Mouse (Mus musculus) CH12.LX (cell line): ENCODE measurements at regions not wholly inside any gene's neighbourhood (a gene's known extent, or its start where the extent isn't known, plus 50 kb on each side); places are given as distances from the start of the nearest gene placed in this dataset.

Experiments used
- DNase-seq: peaks from one replicate; pipeline ENCODE4 v3.0.0-alpha.2; 2013; ENCODE audit errors: extremely low read depth
- H3K27ac ChIP-seq: 2 replicates; pipeline ENCODE4 v1.5.1; 2012; ENCODE audit warnings: low read depth, mild to moderate bottlenecking, control low read depth, moderate library complexity; ENCODE audit not compliant: insufficient read depth
- H3K27me3 ChIP-seq: replicated peaks from 2 replicates; pipeline ENCODE3; 2012; ENCODE audit warnings: inconsistent platforms
- H3K36me3 ChIP-seq, 2 experiments: replicated peaks in 1 of 2; 2 replicates each; pipeline versions ENCODE3 to v1.6.1; 2012; ENCODE audit warnings: inconsistent platforms in 1 of 2, low read length in 1 of 2, mild to moderate bottlenecking in 1 of 2, mixed read lengths in 1 of 2, moderate library complexity in 1 of 2; ENCODE audit not compliant: control insufficient read depth in 1 of 2, insufficient read depth in 1 of 2
- H3K4me1 ChIP-seq, 2 experiments: 2 replicates each; pipeline ENCODE4 v1.6.1; 2012; ENCODE audit warnings: inconsistent platforms in 1 of 2, moderate library complexity in 1 of 2; ENCODE audit not compliant: insufficient read depth in 2 of 2, control insufficient read depth in 1 of 2
- H3K4me2 ChIP-seq: 2 replicates; pipeline ENCODE4 v1.6.1; 2012; ENCODE audit warnings: low read depth, mild to moderate bottlenecking, control low read depth; ENCODE audit not compliant: poor library complexity, insufficient read depth, severe bottlenecking
- H3K4me3 ChIP-seq, 3 experiments: fragments of 150-350 bp in 1 of 3; sonication (generic) in 1 of 3; replicated peaks in 1 of 3; 2 replicates each; pipeline versions ENCODE3 to v1.5.1; 2011 to 2012; ENCODE audit warnings: low read depth in 2 of 3, low read length in 2 of 3, mild to moderate bottlenecking in 2 of 3, moderate library complexity in 2 of 3, control low read depth in 1 of 3, improper control_type of control experiment in 1 of 3, inconsistent platforms in 1 of 3, mixed read lengths in 1 of 3; ENCODE audit not compliant: poor library complexity in 1 of 3
- H3K79me2 ChIP-seq: replicated peaks from 2 replicates; pipeline ENCODE4 v1.6.1; 2012; ENCODE audit warnings: mild to moderate bottlenecking, moderate library complexity; ENCODE audit not compliant: control insufficient read depth, poor library complexity, insufficient read depth, severe bottlenecking; ENCODE audit errors: extremely low read depth
- H3K9ac ChIP-seq: 2 replicates; pipeline ENCODE4 v1.6.1; 2012; ENCODE audit warnings: low read depth, mild to moderate bottlenecking, control low read depth, moderate library complexity; ENCODE audit not compliant: insufficient read depth
- H3K9me3 ChIP-seq: replicated peaks from 2 replicates; pipeline ENCODE3; 2012; ENCODE audit warnings: low read length, inconsistent platforms, mixed read lengths
- BHLHE40 ChIP-seq: IDR thresholded peaks from 2 replicates; pipeline ENCODE4 v1.6.1; 2011; ENCODE audit warnings: mild to moderate bottlenecking, low read depth, low read length, improper control_type of control experiment
- CHD1 ChIP-seq: IDR thresholded peaks from 2 replicates; pipeline ENCODE4 v1.6.1; 2012; ENCODE audit warnings: low read depth, low read length, improper control_type of control experiment, inconsistent platforms
- E2F4 ChIP-seq: IDR thresholded peaks from 2 replicates; pipeline ENCODE4 v1.6.1; 2011; ENCODE audit warnings: low read depth, low read length, improper control_type of control experiment; ENCODE audit not compliant: insufficient replicate concordance
- ELF1 ChIP-seq: IDR thresholded peaks from 2 replicates; pipeline ENCODE4 v1.6.1; 2014; ENCODE audit warnings: low read depth, mild to moderate bottlenecking, inconsistent platforms, low read length, improper control_type of control experiment
- EP300 ChIP-seq: IDR thresholded peaks from 2 replicates; pipeline ENCODE4 v1.6.1; 2011; ENCODE audit warnings: low read length, improper control_type of control experiment
- JUN ChIP-seq: IDR thresholded peaks from 2 replicates; pipeline ENCODE4 v1.6.1; 2011; ENCODE audit warnings: low read depth, mild to moderate bottlenecking, low read length, improper control_type of control experiment, moderate library complexity; ENCODE audit not compliant: insufficient read depth
- KAT2A ChIP-seq: IDR thresholded peaks from 2 replicates; pipeline ENCODE4 v1.6.1; 2012; ENCODE audit warnings: low read length, improper control_type of control experiment, inconsistent platforms; ENCODE audit not compliant: insufficient replicate concordance
- MAFK ChIP-seq: IDR thresholded peaks from 2 replicates; pipeline ENCODE4 v1.6.1; 2011; ENCODE audit warnings: low read length, improper control_type of control experiment; ENCODE audit not compliant: insufficient replicate concordance
- MAX ChIP-seq: IDR thresholded peaks from 2 replicates; pipeline ENCODE4 v1.6.1; 2011; ENCODE audit warnings: low read length, improper control_type of control experiment
- POLR2AphosphoS2 ChIP-seq: IDR thresholded peaks from 2 replicates; pipeline ENCODE4 v1.6.1; 2011; ENCODE audit warnings: low read depth, low read length, improper control_type of control experiment
- RCOR1 ChIP-seq: conservative IDR thresholded peaks from 2 replicates; pipeline ENCODE4 v1.6.1; 2012; ENCODE audit warnings: low read depth, mild to moderate bottlenecking, inconsistent platforms, low read length, improper control_type of control experiment
- USF1 ChIP-seq: IDR thresholded peaks from 2 replicates; pipeline ENCODE4 v1.6.1; 2014; ENCODE audit warnings: low read depth, mild to moderate bottlenecking, inconsistent platforms, low read length, improper control_type of control experiment
- ZC3H11A ChIP-seq: IDR thresholded peaks from 2 replicates; pipeline ENCODE4 v1.6.1; 2012; ENCODE audit warnings: low read depth, mild to moderate bottlenecking, inconsistent platforms, low read length, improper control_type of control experiment
- ZKSCAN1 ChIP-seq: IDR thresholded peaks from 2 replicates; pipeline ENCODE4 v1.6.1; 2012; ENCODE audit warnings: low read depth, inconsistent platforms, low read length, improper control_type of control experiment, borderline replicate concordance
- ZMIZ1 ChIP-seq: IDR thresholded peaks from 2 replicates; pipeline ENCODE4 v1.6.1; 2012; ENCODE audit warnings: low read depth, mild to moderate bottlenecking, inconsistent platforms, low read length, improper control_type of control experiment
- dilution Hi-C: fragments of 300-500 bp; cut with MboI; formaldehyde crosslinking; loops from 2 replicates; pipeline ENCODE4 v1.14.3; 2020; ENCODE audit warnings: low sequenced_read_pairs; ENCODE audit not compliant: extremely low pct_unique_long_range_greater_than_20kb, extremely low pct_ligation_motif_present
- in situ Hi-C: fragments of 300-500 bp; cut with MboI; formaldehyde crosslinking; loops from 3 replicates; pipeline ENCODE4 v1.14.3; 2019; ENCODE audit warnings: low sequenced_read_pairs, low pct_ligation_motif_present, low pct_unique_long_range_greater_than_20kb, mixed read lengths

DNA sequence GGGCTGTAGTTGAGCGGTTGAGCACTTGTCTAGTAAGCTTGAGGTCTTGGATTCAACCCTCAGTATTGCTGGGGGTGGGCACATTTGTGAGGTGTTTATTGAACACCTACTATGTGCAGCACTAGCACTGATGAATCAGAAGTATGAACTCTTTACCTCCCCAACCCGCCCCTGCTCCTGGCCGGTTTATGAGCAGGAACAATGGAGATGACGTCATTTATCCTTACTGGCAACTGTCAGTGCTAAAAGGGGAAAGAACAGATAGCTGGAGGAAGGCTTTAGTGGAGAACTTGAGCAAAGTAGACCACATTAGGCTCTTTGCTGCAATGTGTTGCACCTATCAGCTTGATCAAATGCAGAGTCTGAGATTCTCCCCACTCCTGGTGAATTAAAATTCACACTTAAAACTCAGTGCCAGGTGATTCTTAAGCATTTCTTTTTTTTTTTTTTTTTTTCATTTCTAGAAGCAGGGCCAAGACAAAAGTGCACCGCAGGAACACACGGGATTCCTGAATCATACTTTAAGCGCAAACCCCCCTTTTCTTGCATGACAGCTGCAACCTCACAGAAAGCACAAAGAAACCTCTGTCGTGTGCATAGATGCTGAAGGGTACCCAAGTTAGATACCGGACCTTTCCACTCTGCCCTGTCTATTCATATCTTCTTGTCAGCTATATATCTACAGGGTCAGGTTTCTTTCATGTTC lies 56.6 kb upstream of the Boc start:
- Histone ChIP-seq H3K36me3 (no peaks in the 10 kb centered on the region), H3K27me3 (no peaks in the 10 kb centered on the region), H3K79me2 (no peaks in the 10 kb centered on the region), H3K4me3 (no peak overlapping the region), H3K27ac (no peak overlapping the region), H3K9ac (no peak overlapping the region), H3K4me2 (no peak overlapping the region), H3K9me3 (no peaks in the 10 kb centered on the region), H3K4me1 (peaks cover 0 to 2% of the 10 kb centered on the region in 2 experiments; a peak in 1 of 4 replicates)
- in situ Hi-C loops (no loop called here), dilution Hi-C loops (no loop called here)
- no peak for DNase-seq
- TF ChIP-seq ZKSCAN1: peak; percentile 9; the same call in 1 of the 2 replicates
- no peak for TF ChIP-seq ZC3H11A

GRCm38 (mm10) chr16:44614235-44614634 lies 55.5 kb upstream of the Boc start:
- in situ Hi-C loops: no loop called here
- Histone ChIP-seq H3K36me3 (no peaks in the 10 kb centered on the region), H3K9ac (no peak overlapping the region), H3K9me3 (no peaks in the 10 kb centered on the region), H3K4me3 (no peak overlapping the region), H3K79me2 (no peaks in the 10 kb centered on the region), H3K4me2 (no peak overlapping the region), H3K27me3 (no peaks in the 10 kb centered on the region), H3K4me1 (peaks cover 2 to 3% of the 10 kb centered on the region in 2 experiments; a peak in 1 of 4 replicates), H3K27ac (no peak overlapping the region)
- TF ChIP-seq EP300: no peak
- no peak for TF ChIP-seq RCOR1
- no peak for TF ChIP-seq E2F4
- TF ChIP-seq JUN: no peak
- no peak for TF ChIP-seq ZMIZ1
- TF ChIP-seq ELF1: no peak
- no peak for TF ChIP-seq MAFK
- no peak for TF ChIP-seq MAX
- no peak for TF ChIP-seq BHLHE40
- TF ChIP-seq POLR2AphosphoS2: no peak
- TF ChIP-seq USF1: no peak
- no peak for TF ChIP-seq KAT2A
- no peak for TF ChIP-seq CHD1
- dilution Hi-C loops: no loop called here
- DNase-seq: no peak
